Mouse (Mus musculus) forebrain, embryonic 11.5 days (tissue): ENCODE measurements around the gene Tmx1. TPM values are rescaled to one million over a fixed set of nuclear protein-coding genes. Genes with fewer than 3 reads are reported as not detected.

Source experiments
- ATAC-seq: fragments of 200-750 bp; cut with Nextera tagmentation; replicated peaks from 2 replicates; pipeline ENCODE4 v1.8.0; 2017; ENCODE audit warnings: moderate TSS enrichment; ENCODE audit not compliant: low FRiP score
- DNase-seq: peaks from one replicate; pipeline ENCODE4 v3.0.0-alpha.2; 2017; ENCODE audit warnings: low spot score
- H3K27ac ChIP-seq: fragments of 300-500 bp; sonication (generic); 2 replicates; pipeline ENCODE4 v1.5.1; 2014; ENCODE audit warnings: low read depth, low read length
- H3K27me3 ChIP-seq: fragments of 300-500 bp; sonication (generic); 2 replicates; pipeline ENCODE4 v1.6.1; 2014; ENCODE audit warnings: mild to moderate bottlenecking, low read length, mixed read lengths; ENCODE audit not compliant: control insufficient read depth, insufficient read depth
- H3K36me3 ChIP-seq: fragments of 300-500 bp; sonication (generic); 2 replicates; pipeline ENCODE4 v1.6.1; 2014; ENCODE audit warnings: mild to moderate bottlenecking, low read length, moderate library complexity, mixed read lengths; ENCODE audit not compliant: control insufficient read depth, insufficient read depth
- H3K4me1 ChIP-seq: fragments of 300-500 bp; sonication (generic); replicated peaks from 2 replicates; pipeline ENCODE4 v1.6.1; 2014; ENCODE audit warnings: low read length, mixed read lengths; ENCODE audit not compliant: control insufficient read depth, insufficient read depth
- H3K4me2 ChIP-seq: fragments of 300-500 bp; sonication (generic); 2 replicates; pipeline ENCODE4 v1.6.1; 2014; ENCODE audit warnings: low read depth, mild to moderate bottlenecking, low read length, moderate library complexity, mixed read lengths; ENCODE audit not compliant: severe bottlenecking
- H3K4me3 ChIP-seq: fragments of 300-500 bp; sonication (generic); 2 replicates; pipeline ENCODE4 v1.5.1; 2014; ENCODE audit warnings: low read depth, low read length
- H3K9ac ChIP-seq: fragments of 300-500 bp; sonication (generic); 2 replicates; pipeline ENCODE4 v1.6.1; 2014; ENCODE audit warnings: low read length
- H3K9me3 ChIP-seq: fragments of 300-500 bp; sonication (generic); 2 replicates; pipeline ENCODE4 v1.6.1; 2016; ENCODE audit warnings: low read length, mixed read lengths; ENCODE audit not compliant: control insufficient read depth
- WGBS: fragments of 180-500 bp; shearing (Covaris S2); extraction: QIAGEN DNeasy Blood & Tissue Kit; methylation state at CpG from one replicate; pipeline ENCODE4 v1.1.7; 2014; 5-methylcytosine and 5-hydroxymethylcytosine counted together
- polyA plus RNA-seq: library from polyadenylated mRNA; unstranded; fragments of >200 nt; fragmentation: Nextera tagmentation; extraction: Ambion mirVana; gene quantifications from 2 replicates; pipeline ENCODE4 v1.2.1, GENCODE M21; 2014

The Tmx1 gene
- polyA plus RNA-seq, 1 experiment from 2014 or later: 124 TPM

DNA sequence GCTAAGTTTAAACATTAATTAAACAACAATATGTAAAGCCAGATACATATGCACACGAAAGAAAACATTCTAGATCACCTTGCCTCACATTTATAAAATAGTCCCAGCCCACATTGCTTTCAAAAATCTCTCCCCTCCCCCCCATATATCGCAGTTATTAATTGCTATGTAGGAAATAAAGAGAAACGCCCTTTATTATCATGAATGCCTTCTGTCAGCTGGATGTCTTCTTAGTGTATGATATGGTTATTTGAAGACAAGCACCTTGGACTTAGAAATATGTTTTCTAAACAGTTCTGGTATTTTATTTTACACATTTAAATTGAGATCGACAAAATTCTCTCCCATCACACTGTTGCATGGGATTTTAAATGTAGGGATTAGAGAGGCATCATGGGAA, 23.3 kb upstream of the Tmx1 start:
- H3K9me3 ChIP-seq: no peaks in the 10 kb centered on the region
- ATAC-seq: no peak
- WGBS: 85% methylated on average over 4 of the region's 4 CpGs

DNA sequence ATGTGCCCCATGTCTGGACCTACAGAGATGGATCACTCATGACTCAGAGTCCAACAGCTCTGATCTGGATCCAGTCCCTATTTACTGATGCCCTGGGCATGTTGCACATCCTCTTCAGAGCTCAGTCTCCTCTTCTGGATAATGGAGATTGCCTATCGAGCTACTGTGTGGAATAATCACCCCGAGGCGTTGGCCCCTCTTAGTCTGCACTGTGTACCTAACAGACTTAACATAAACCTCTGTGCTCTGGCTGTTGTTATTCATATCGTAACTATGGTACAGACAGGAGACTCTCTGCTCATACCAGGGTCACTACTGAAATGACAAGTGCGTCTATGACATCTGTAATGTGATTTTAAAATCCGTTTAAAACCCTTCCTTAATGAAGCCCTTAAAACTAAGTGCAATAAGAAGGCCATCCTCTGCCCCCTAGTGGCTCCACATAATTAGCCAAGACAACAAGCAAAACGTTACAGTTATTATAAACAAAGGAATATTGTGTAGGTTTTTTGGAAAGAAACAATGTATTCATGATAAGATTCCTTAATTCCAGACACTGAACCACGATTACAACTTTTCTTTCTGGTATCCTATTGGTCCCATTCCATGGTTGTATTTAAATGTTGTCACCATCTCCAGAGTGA, 22.5 kb upstream of the Tmx1 start:
- Histone ChIP-seq H3K4me2 (no peak overlapping the region), H3K4me1 (no peaks in the 10 kb centered on the region), H3K27me3 (no peaks in the 10 kb centered on the region), H3K9ac (no peak overlapping the region), H3K4me3 (no peak overlapping the region), H3K9me3 (no peaks in the 10 kb centered on the region), H3K36me3 (no peaks in the 10 kb centered on the region), H3K27ac (no peak overlapping the region)
- 36% methylated on average over 8 of the region's 8 CpGs for WGBS
- DNase-seq (no peak), ATAC-seq (peak; percentile 55; the same call in 1 of the 2 replicates)

More for the DNA sequence above, 23.3 kb upstream of the Tmx1 start:
- no peak for DNase-seq
- no peak overlapping the region for H3K4me3 ChIP-seq
- H3K9ac ChIP-seq: no peak overlapping the region
- H3K4me1 ChIP-seq: no peaks in the 10 kb centered on the region
- H3K4me2 ChIP-seq: no peak overlapping the region
- no peaks in the 10 kb centered on the region for H3K36me3 ChIP-seq
- no peak overlapping the region for H3K27ac ChIP-seq
- H3K27me3 ChIP-seq: no peaks in the 10 kb centered on the region

DNA sequence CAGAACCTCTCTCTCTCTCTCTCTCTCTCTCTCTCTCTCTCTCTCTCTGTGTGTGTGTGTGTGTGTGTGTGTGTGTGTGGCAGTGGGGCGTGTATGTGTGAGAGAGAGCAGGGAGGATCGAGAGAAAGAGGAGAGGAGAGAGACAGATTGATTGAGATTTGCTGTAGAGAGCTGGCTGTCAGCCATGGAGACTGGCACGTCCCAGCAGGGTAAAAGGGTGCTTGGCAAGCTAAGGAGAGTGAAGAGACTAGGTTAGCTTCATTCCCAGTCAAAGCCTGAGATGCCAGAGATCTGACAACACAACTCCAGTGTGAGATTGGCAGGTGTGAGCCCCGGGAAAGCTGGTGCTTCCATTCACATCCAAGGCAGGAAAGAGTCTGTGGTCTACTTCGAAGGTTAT, 21.5 kb upstream of the Tmx1 start:
- Histone ChIP-seq H3K9ac (no peak overlapping the region), H3K27me3 (no peaks in the 10 kb centered on the region), H3K4me1 (no peaks in the 10 kb centered on the region), H3K36me3 (no peaks in the 10 kb centered on the region), H3K9me3 (no peaks in the 10 kb centered on the region), H3K4me3 (no peak overlapping the region), H3K4me2 (no peak overlapping the region), H3K27ac (no peak overlapping the region)
- 62% methylated on average over 4 of the region's 5 CpGs for whole genome bisulfite sequencing
- DNase-seq (no peak), ATAC-seq (no peak)

DNA sequence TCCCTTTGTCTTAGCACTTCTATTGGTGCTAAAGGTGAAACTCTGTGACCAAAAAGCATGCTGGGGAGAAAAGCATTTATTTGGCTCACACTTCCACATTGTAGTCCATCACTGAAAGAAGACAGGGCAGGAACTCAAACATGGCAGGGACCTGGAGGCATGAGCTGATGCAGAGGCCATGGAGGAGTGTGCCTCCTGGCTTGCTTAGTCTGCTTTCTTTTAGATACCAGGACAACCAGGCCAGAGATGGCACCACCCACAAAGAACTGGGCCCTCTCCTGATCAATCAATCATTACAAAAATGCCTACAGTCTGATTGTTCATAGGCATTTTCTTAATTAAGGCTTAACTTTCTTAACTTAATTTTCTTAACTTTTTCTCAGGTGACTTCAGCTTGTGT, 2.9 kb upstream of the Tmx1 start:
- no peaks in the 10 kb centered on the region for H3K36me3 ChIP-seq
- H3K27me3 ChIP-seq: no peaks in the 10 kb centered on the region
- H3K4me3 ChIP-seq: no peak overlapping the region
- no peak overlapping the region for H3K4me2 ChIP-seq
- no peak overlapping the region for H3K27ac ChIP-seq
- H3K9ac ChIP-seq: no peak overlapping the region
- H3K9me3 ChIP-seq: no peaks in the 10 kb centered on the region
- DNase-seq (no peak), ATAC-seq (no peak)
- H3K4me1 ChIP-seq: peaks cover 5% of the 10 kb centered on the region; the same call in 1 of the 2 replicates

DNA sequence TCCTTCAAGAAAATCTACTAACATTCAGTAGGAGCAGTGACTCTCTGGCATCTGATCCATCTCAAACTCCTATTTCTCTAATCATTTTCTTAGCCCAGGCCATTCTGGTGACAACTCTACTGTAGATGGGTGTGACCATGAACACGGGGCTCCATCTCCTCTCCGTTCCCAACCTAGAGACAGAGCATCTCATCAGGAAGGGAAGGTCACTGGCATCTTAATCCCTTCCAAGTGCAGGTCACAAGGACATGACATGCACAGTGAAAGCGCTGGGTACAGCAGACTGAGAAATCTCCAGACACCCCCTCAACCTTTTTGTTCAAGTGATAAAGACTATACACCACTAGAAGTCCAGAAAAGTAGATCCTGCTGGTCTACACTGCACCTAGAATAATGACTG, 1.4 kb upstream of the Tmx1 start:
- no peak overlapping the region for H3K4me3 ChIP-seq
- H3K36me3 ChIP-seq: no peaks in the 10 kb centered on the region
- ATAC-seq (no peak), DNase-seq (no peak)
- H3K27me3 ChIP-seq: no peaks in the 10 kb centered on the region
- no peak overlapping the region for H3K27ac ChIP-seq
- no peak overlapping the region for H3K4me2 ChIP-seq
- H3K4me1 ChIP-seq: peaks cover 5% of the 10 kb centered on the region; the same call in 1 of the 2 replicates
- no peaks in the 10 kb centered on the region for H3K9me3 ChIP-seq
- WGBS: 93% methylated on average over 3 of the region's 3 CpGs
- H3K9ac ChIP-seq: no peak overlapping the region

DNA sequence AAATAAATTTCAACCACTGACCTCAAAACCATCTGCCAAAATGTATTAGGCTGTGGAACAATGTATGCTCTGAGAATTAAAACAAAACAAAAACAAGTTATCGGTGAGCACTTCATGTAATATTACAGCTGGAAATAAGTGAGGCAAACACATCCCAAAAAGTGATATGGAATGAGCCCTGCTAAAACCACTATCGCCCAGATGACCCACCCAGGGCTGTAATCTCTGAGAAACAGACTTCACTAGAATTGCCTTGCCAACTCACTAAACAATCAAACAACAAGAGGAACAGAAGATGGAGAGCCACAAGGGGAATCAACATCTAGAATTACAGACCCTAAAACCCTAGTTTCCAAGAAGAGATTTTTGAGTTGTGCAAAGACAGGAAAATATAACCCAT, 752 bp upstream of the Tmx1 start:
- peak overlapping the region; percentile 33; the same call in 1 of the 2 replicates for H3K27ac ChIP-seq
- H3K9me3 ChIP-seq: no peaks in the 10 kb centered on the region
- 92% methylated on average over 2 of the region's 2 CpGs for WGBS
- ATAC-seq (no peak), DNase-seq (no peak)
- H3K27me3 ChIP-seq: no peaks in the 10 kb centered on the region
- H3K36me3 ChIP-seq: no peaks in the 10 kb centered on the region; the same call in 1 of the 2 replicates
- peak overlapping the region; percentile 54; the same call in 1 of the 2 replicates for H3K4me2 ChIP-seq
- no peak overlapping the region for H3K4me3 ChIP-seq
- H3K9ac ChIP-seq: peak overlapping the region; percentile 87
- peaks cover 5% of the 10 kb centered on the region; the same call in 1 of the 2 replicates for H3K4me1 ChIP-seq

DNA sequence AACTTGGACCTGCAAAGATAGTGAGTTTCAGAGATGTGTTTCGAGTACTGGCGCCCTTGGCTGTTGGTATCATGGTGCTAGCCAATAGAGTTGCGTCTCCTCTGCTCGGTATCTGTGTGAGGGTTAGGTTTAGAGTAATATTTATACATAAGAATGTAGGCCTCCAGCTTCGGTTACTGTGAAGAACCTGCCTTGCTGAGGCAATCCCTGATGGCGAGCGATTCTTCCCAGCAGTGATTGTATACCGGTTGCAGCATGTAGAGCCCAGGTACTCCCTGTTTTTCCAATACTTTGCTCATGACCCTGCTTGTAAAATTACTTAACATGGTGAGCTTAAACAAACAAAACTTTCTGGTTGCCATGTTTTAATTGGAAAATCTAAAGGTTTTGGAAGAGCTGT, 2.3 kb downstream of the Tmx1 start:
- WGBS: 95% methylated on average over 8 of the region's 8 CpGs

DNA sequence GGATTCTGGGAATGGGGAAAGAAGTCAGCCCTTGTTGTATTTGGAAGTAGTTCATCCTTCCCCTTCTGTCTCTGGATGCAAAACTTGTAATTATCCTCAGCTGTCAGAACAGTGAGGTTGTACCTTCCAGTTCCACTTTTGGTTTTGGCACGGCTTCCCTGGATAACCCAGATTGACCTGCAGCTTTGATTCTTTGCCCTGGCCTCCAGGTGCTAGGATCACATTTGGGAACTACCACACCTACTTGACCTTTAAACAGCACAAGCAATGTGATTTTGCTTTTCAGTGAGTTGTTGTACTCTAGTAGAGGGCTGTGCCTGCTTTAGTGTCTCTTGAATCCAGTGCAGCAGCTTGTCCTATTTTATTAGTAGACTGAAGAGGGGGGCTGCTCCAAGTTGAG, 6.7 kb downstream of the Tmx1 start:
- H3K27me3 ChIP-seq: no peaks in the 10 kb centered on the region
- DNase-seq (no peak), ATAC-seq (no peak)
- H3K36me3 ChIP-seq: peaks cover 10% of the 10 kb centered on the region; the same call in 1 of the 2 replicates
- no peaks in the 10 kb centered on the region; the same call in 1 of the 2 replicates for H3K4me1 ChIP-seq
- no peak overlapping the region for H3K27ac ChIP-seq
- H3K9me3 ChIP-seq: no peaks in the 10 kb centered on the region
- no peak overlapping the region for H3K4me3 ChIP-seq
- no peak overlapping the region for H3K9ac ChIP-seq
- H3K4me2 ChIP-seq: no peak overlapping the region
- 91% methylated on average over 1 of the region's 1 CpGs for WGBS

More for the DNA sequence above, 2.3 kb downstream of the Tmx1 start:
- H3K4me1 ChIP-seq: peaks cover 5% of the 10 kb centered on the region; the same call in 1 of the 2 replicates
- no peak overlapping the region for H3K4me2 ChIP-seq
- H3K27ac ChIP-seq: no peak overlapping the region
- H3K9me3 ChIP-seq: no peaks in the 10 kb centered on the region
- peaks cover 8% of the 10 kb centered on the region; the same call in 1 of the 2 replicates for H3K36me3 ChIP-seq
- no peak overlapping the region for H3K9ac ChIP-seq
- H3K27me3 ChIP-seq: no peaks in the 10 kb centered on the region
- no peak overlapping the region for H3K4me3 ChIP-seq
- ATAC-seq (no peak), DNase-seq (no peak)

DNA sequence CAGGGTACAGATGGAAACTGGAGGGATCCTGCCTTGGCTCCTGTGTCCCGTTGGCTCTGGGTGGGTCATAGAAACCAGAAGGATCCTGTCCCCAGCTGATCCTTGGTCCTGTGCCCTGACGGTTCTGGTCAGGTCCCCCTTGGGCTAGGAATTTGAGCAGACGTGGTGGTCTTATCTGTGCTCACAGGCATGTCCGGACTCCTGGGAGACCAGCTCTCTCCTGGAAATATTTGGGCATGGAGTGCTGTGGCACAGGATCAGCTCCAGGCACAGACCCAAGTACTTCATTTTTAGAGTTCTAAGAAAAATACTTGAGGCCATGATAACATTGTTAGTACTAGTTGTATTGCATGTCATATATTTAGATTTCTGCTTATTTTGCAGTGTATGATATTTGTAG, 11.1 kb downstream of the Tmx1 start:
- no peaks in the 10 kb centered on the region for H3K27me3 ChIP-seq
- H3K9ac ChIP-seq: no peak overlapping the region
- H3K4me3 ChIP-seq: no peak overlapping the region
- WGBS: 95% methylated on average over 4 of the region's 4 CpGs
- no peaks in the 10 kb centered on the region for H3K4me1 ChIP-seq
- H3K9me3 ChIP-seq: no peaks in the 10 kb centered on the region
- ATAC-seq (no peak), DNase-seq (no peak)
- no peak overlapping the region for H3K4me2 ChIP-seq
- peaks cover 10% of the 10 kb centered on the region; the same call in 1 of the 2 replicates for H3K36me3 ChIP-seq
- no peak overlapping the region for H3K27ac ChIP-seq
